Mouse (Mus musculus): Measurements from ENCODE around the gene Gm20388. TPM values are rescaled to one million over a fixed set of nuclear protein-coding genes. Genes with fewer than 3 reads are reported as not detected.
A peak's percentile ranks its signal among the peaks of the same experiment; 100 is the strongest.

Gm20388 gene
- polyA plus RNA-seq, 1 experiment from 2014 or later = not detected

GRCm38 (mm10) chr8:122111745-122112144, 2201.1 kb downstream of the Gm20388 start:
- Histone ChIP-seq H3K36me3 (no peaks in the 10 kb centered on the region), H3K27ac (no peak overlapping the region), H3K9ac (no peak overlapping the region), H3K27me3 (no peaks in the 10 kb centered on the region), H3K4me2 (no peak overlapping the region), H3K4me1 (replicated peaks) (peaks cover 5% of the 10 kb centered on the region; the same call in 1 of the 2 replicates), H3K4me3 (replicated peaks) (no peak overlapping the region), H3K9me3 (replicated peaks) (no peaks in the 10 kb centered on the region)
- 26% methylated on average over 11 of the region's 11 CpGs for WGBS (ENCODE audit: insufficient replicate concordance)
- DNase-seq = no peak
- ATAC-seq (ENCODE audit: low read depth) = no peak

- H3K27me3 ChIP-seq = no peaks in the 10 kb centered on the region
- no peak overlapping the region for H3K4me2 ChIP-seq
- H3K4me1 ChIP-seq (replicated peaks) = 0 out of 2 replicates have a peak, but pooled peaks cover 3% of the 10 kb centered on the region
- no peaks in the 10 kb centered on the region for H3K9me3 ChIP-seq (replicated peaks)
- H3K4me3 ChIP-seq (replicated peaks) = no peak overlapping the region
- 20% methylated on average over 14 of the region's 14 CpGs for WGBS (ENCODE audit: insufficient replicate concordance)
- no peaks in the 10 kb centered on the region for H3K36me3 ChIP-seq
- no peak overlapping the region for H3K27ac ChIP-seq
- no peak overlapping the region for H3K9ac ChIP-seq
- DNase-seq (no peak), ATAC-seq (ENCODE audit: low read depth) (no peak)
These were observed 2201.8 kb downstream of the Gm20388 start for GRCm38 (mm10) chr8:122112264-122112965.

GRCm38 (mm10) chr8:122114890-122115289, 2204.2 kb downstream of the Gm20388 start:
- Histone ChIP-seq H3K27me3 (0 out of 2 replicates have a peak, but pooled peaks cover 4% of the 10 kb centered on the region), H3K4me1 (replicated peaks) (0 out of 2 replicates have a peak, but pooled peaks cover 3% of the 10 kb centered on the region), H3K4me3 (replicated peaks) (no peak overlapping the region), H3K9me3 (replicated peaks) (no peaks in the 10 kb centered on the region), H3K27ac (no peak overlapping the region), H3K4me2 (no peak overlapping the region), H3K9ac (no peak overlapping the region), H3K36me3 (no peaks in the 10 kb centered on the region)
- ATAC-seq (ENCODE audit: low read depth) = no peak
- DNase-seq = no peak
- WGBS (ENCODE audit: insufficient replicate concordance) = 57% methylated on average over 2 of the region's 2 CpGs

GRCm38 (mm10) chr8:122116716-122117357, 2206.2 kb downstream of the Gm20388 start:
- DNase-seq = no peak
- 0 out of 2 replicates have a peak, but pooled peaks cover 3% of the 10 kb centered on the region for H3K4me1 ChIP-seq (replicated peaks)
- H3K27me3 ChIP-seq = 0 out of 2 replicates have a peak, but pooled peaks cover 4% of the 10 kb centered on the region
- H3K9ac ChIP-seq = no peak overlapping the region
- no peak for ATAC-seq (ENCODE audit: low read depth)
- no peak overlapping the region for H3K4me3 ChIP-seq (replicated peaks)
- no peak overlapping the region for H3K27ac ChIP-seq
- H3K9me3 ChIP-seq (replicated peaks) = no peaks in the 10 kb centered on the region
- no peak overlapping the region for H3K4me2 ChIP-seq
- WGBS (ENCODE audit: insufficient replicate concordance) = 73% methylated on average over 7 of the region's 7 CpGs
- no peaks in the 10 kb centered on the region for H3K36me3 ChIP-seq

- 80% methylated on average over 10 of the region's 10 CpGs for WGBS (ENCODE audit: insufficient replicate concordance)
- Histone ChIP-seq H3K4me3 (replicated peaks) (no peak overlapping the region), H3K9me3 (replicated peaks) (0 out of 2 replicates have a peak, but pooled peaks cover 2% of the 10 kb centered on the region)
These were observed 2207.5 kb downstream of the Gm20388 start for GRCm38 (mm10) chr8:122118097-122118496.

GRCm38 (mm10) chr8:122118536-122118935, 2207.9 kb downstream of the Gm20388 start:
- H3K4me3 ChIP-seq (replicated peaks) = no peak overlapping the region
- H3K27me3 ChIP-seq = 0 out of 2 replicates have a peak, but pooled peaks cover 4% of the 10 kb centered on the region
- ATAC-seq (ENCODE audit: low read depth) (no peak), DNase-seq (no peak)
- no peak overlapping the region for H3K4me2 ChIP-seq
- 0 out of 2 replicates have a peak, but pooled peaks cover 5% of the 10 kb centered on the region for H3K9me3 ChIP-seq (replicated peaks)
- no peak overlapping the region for H3K9ac ChIP-seq
- WGBS (ENCODE audit: insufficient replicate concordance) = 68% methylated on average over 15 of the region's 15 CpGs
- H3K4me1 ChIP-seq (replicated peaks) = no peaks in the 10 kb centered on the region
- no peaks in the 10 kb centered on the region for H3K36me3 ChIP-seq
- H3K27ac ChIP-seq = no peak overlapping the region

More at GRCm38 (mm10) chr8:122118097-122118496, 2207.5 kb downstream of the Gm20388 start:
- no peaks in the 10 kb centered on the region for H3K4me1 ChIP-seq (replicated peaks)
- H3K4me2 ChIP-seq = no peak overlapping the region
- H3K27ac ChIP-seq = no peak overlapping the region
- 0 out of 2 replicates have a peak, but pooled peaks cover 4% of the 10 kb centered on the region for H3K27me3 ChIP-seq
- no peaks in the 10 kb centered on the region for H3K36me3 ChIP-seq
- ATAC-seq (ENCODE audit: low read depth) (no peak), DNase-seq (no peak)
- H3K9ac ChIP-seq = no peak overlapping the region

GRCm38 (mm10) chr8:122124326-122124725, 2213.7 kb downstream of the Gm20388 start:
- Histone ChIP-seq H3K36me3 (no peaks in the 10 kb centered on the region), H3K4me3 (replicated peaks) (no peak overlapping the region), H3K4me2 (no peak overlapping the region), H3K27ac (no peak overlapping the region), H3K9me3 (replicated peaks) (peaks cover 16% of the 10 kb centered on the region; the same call in 1 of the 2 replicates), H3K4me1 (replicated peaks) (no peaks in the 10 kb centered on the region), H3K9ac (no peak overlapping the region), H3K27me3 (no peaks in the 10 kb centered on the region)
- whole genome bisulfite sequencing (ENCODE audit: insufficient replicate concordance) = 74% methylated on average over 3 of the region's 3 CpGs
- ATAC-seq (ENCODE audit: low read depth) (no peak), DNase-seq (no peak)

GRCm38 (mm10) chr8:122126659-122127058, 2216.0 kb downstream of the Gm20388 start:
- ATAC-seq (ENCODE audit: low read depth) (no peak), DNase-seq (no peak)
- H3K27me3 ChIP-seq = no peaks in the 10 kb centered on the region
- H3K4me2 ChIP-seq = no peak overlapping the region
- peaks cover 16% of the 10 kb centered on the region; the same call in 1 of the 2 replicates for H3K9me3 ChIP-seq (replicated peaks)
- 48% methylated on average over 8 of the region's 8 CpGs for WGBS (ENCODE audit: insufficient replicate concordance)
- no peaks in the 10 kb centered on the region for H3K36me3 ChIP-seq
- no peak overlapping the region for H3K9ac ChIP-seq
- no peak overlapping the region for H3K4me3 ChIP-seq (replicated peaks)
- no peak overlapping the region for H3K27ac ChIP-seq
- no peaks in the 10 kb centered on the region for H3K4me1 ChIP-seq (replicated peaks)

- no peak overlapping the region for H3K4me3 ChIP-seq (replicated peaks)
- H3K36me3 ChIP-seq = no peaks in the 10 kb centered on the region
- no peaks in the 10 kb centered on the region for H3K4me1 ChIP-seq (replicated peaks)
- H3K27me3 ChIP-seq = no peaks in the 10 kb centered on the region
- no peak overlapping the region for H3K4me2 ChIP-seq
- no peaks in the 10 kb centered on the region for H3K9me3 ChIP-seq (replicated peaks)
- H3K27ac ChIP-seq = no peak overlapping the region
- 57% methylated on average over 3 of the region's 3 CpGs for WGBS (ENCODE audit: insufficient replicate concordance)
- DNase-seq (no peak), ATAC-seq (ENCODE audit: low read depth) (no peak)
- H3K9ac ChIP-seq = no peak overlapping the region
These were observed 2223.5 kb downstream of the Gm20388 start for GRCm38 (mm10) chr8:122134121-122134529.

GRCm38 (mm10) chr8:122135494-122135893, 2224.9 kb downstream of the Gm20388 start:
- Histone ChIP-seq H3K9me3 (replicated peaks) (no peaks in the 10 kb centered on the region), H3K4me1 (replicated peaks) (no peaks in the 10 kb centered on the region), H3K4me3 (replicated peaks) (no peak overlapping the region), H3K9ac (no peak overlapping the region), H3K36me3 (no peaks in the 10 kb centered on the region), H3K4me2 (no peak overlapping the region), H3K27me3 (no peaks in the 10 kb centered on the region), H3K27ac (no peak overlapping the region)
- 28% methylated on average over 5 of the region's 5 CpGs for WGBS (ENCODE audit: insufficient replicate concordance)
- ATAC-seq (ENCODE audit: low read depth) = no peak
- DNase-seq = no peak

- WGBS (ENCODE audit: insufficient replicate concordance) = 39% methylated on average over 5 of the region's 5 CpGs
- H3K9ac ChIP-seq = no peak overlapping the region
- no peak overlapping the region for H3K4me2 ChIP-seq
- peak; percentile 24 for DNase-seq
- H3K36me3 ChIP-seq = no peaks in the 10 kb centered on the region
- ATAC-seq (ENCODE audit: low read depth) = 0 out of 2 replicates have a peak, but pooled peaks have one; percentile 48
- H3K27ac ChIP-seq = no peak overlapping the region
- H3K4me1 ChIP-seq (replicated peaks) = no peaks in the 10 kb centered on the region
- H3K4me3 ChIP-seq (replicated peaks) = no peak overlapping the region
- H3K27me3 ChIP-seq = no peaks in the 10 kb centered on the region
- H3K9me3 ChIP-seq (replicated peaks) = no peaks in the 10 kb centered on the region
These were observed 2229.1 kb downstream of the Gm20388 start for GRCm38 (mm10) chr8:122139784-122140183.

Data from liver, embryonic 13.5 days (tissue).